Mouse (Mus musculus): ENCODE measurements at regions not wholly inside any gene's neighbourhood (a gene's known extent, or its start where the extent isn't known, plus 50 kb on each side); places are given as distances from the start of the nearest gene placed in this dataset.
A peak's percentile ranks its signal among the peaks of the same experiment; 100 is the strongest.

- no peak for DNase-seq (ENCODE audit: low read depth, low spot score)
These were observed 63.8 kb upstream of the Ubl3 start for GRCm38 (mm10) chr5:148616426-148616825.

DNA sequence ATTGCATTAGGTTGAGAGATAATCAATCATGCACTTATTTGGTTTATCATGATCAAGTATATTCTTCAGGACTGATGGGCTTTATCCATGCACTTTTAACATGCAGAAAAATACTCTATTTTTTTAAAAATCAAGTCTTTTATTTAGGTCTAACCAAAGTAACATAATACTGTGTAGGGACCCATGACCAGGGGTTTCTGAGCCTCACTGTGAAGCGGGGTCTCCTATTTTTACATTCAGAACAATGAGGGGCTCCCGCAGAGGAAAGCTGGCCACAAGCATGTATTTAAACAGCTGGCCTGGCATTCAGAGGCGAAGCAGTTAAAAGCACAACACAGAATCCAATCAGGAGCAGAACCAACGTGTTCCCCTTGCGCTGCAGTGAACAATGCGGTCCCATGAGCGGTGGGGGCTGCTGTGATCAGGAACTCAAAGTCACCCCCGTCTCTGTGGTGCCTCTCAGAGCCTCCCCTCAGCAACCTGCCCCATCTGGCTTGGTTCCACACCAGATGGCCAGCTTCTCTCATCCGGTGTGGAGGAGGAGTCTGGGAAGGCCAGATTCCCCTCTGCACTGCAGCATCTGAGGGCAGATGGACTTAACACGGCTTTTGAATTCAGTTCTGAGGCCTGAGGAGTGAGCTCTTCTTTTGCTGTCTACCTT lies 63.2 kb upstream of the Ubl3 start:
- DNase-seq (ENCODE audit: low read depth, low spot score): peak; percentile 63

DNA sequence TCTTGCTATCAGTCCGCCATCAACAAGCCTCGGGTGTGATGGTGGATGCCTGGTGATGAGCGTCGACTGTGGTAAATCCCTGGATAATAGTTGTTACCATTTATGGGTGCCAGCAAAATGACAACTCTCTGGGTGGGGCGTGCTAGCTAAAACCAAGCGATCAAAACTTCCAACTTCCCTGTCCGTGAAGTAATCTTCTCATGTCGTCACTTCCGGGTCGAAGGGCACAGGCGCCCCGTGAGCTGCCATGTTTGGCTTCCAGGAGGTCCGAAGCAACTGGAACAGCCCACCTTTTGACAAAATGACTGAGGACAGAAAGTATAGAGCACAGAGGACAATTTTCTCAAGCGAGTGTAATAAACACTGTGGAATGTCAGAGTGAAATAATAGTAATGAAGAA lies 62.5 kb upstream of the Ubl3 start:
- DNase-seq (ENCODE audit: low read depth, low spot score): no peak

- no peak for DNase-seq (ENCODE audit: low read depth, low spot score)
These were observed 58.7 kb upstream of the Ubl3 start for GRCm38 (mm10) chr5:148611323-148611722.

DNA sequence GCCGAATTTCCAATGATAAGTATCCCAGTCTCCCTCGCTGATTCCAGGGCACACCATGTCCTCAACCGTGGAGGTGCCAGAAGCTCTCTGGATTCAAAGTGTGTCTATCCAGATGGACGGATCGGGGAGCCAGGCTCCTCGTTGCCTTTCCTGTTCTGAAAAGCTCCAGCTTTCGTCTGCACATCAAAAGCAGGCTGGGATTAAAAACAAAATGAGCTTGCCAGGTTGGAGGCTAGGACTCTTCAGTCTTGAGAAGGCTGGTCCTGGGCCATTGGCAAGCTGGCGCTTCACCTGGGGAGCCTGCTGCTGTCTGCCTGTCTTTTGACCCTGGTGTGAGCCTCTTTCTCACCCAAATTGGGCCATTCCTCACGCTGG lies 56.9 kb upstream of the Ubl3 start:
- DNase-seq (ENCODE audit: low read depth, low spot score): peak; percentile 43

- no peak for DNase-seq (ENCODE audit: low read depth, low spot score)
These were observed 56.4 kb upstream of the Ubl3 start for GRCm38 (mm10) chr5:148608857-148609505.

- peak; percentile 13 for DNase-seq (ENCODE audit: low read depth, low spot score)
These were observed 55.6 kb upstream of the Ubl3 start for GRCm38 (mm10) chr5:148608178-148608577.

DNA sequence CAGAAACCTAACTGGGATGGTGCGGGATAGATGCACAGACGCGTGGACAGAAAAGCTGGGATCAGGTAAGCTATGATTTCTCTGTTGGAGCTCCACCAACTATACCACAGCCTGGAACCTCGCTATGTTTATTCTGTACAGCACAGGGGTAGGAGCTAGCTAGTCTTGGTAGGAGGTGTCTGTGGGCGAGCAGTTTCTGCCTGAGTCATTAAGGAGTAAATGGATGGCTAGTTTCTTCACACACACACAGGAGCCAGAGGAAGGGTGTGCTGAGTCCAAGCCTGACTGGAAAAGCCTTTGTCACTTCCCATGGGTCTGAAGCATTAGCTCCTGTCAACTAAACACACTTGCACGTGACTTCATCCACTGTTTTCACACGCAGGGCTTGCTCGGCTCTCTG lies 53.1 kb upstream of the Ubl3 start:
- DNase-seq (ENCODE audit: low read depth, low spot score): peak; percentile 67

All from brain, adult 2 months (tissue).